Mouse (Mus musculus) intestine, postnatal 0 days (tissue): ENCODE data around the gene E2f8. TPM values are rescaled to one million over a fixed set of nuclear protein-coding genes. Genes with fewer than 3 reads are reported as not detected.

Experiments
- ATAC-seq: fragments of 200-750 bp; cut with Nextera tagmentation; 2 replicates; pipeline ENCODE4 v1.8.0; 2017; ENCODE audit warnings: mild to moderate bottlenecking, moderate TSS enrichment, moderate library complexity
- H3K27ac ChIP-seq: fragments of 300-500 bp; sonication (generic); 2 replicates; pipeline ENCODE4 v1.5.1; 2014; ENCODE audit warnings: mild to moderate bottlenecking, low read depth, low read length, moderate library complexity
- H3K27me3 ChIP-seq: fragments of 300-500 bp; sonication (generic); replicated peaks from 2 replicates; pipeline ENCODE4 v1.6.1; 2014; ENCODE audit warnings: low read length, mixed read lengths; ENCODE audit not compliant: control insufficient read depth, insufficient read depth
- H3K36me3 ChIP-seq: fragments of 300-500 bp; sonication (generic); 2 replicates; pipeline ENCODE4 v1.6.1; 2014; ENCODE audit warnings: mild to moderate bottlenecking, moderate library complexity; ENCODE audit not compliant: control insufficient read depth, insufficient read depth
- H3K4me1 ChIP-seq: fragments of 300-500 bp; sonication (generic); replicated peaks from 2 replicates; pipeline ENCODE4 v1.6.1; 2014; ENCODE audit warnings: antibody characterized with exemption, low read length, mixed read lengths; ENCODE audit not compliant: control insufficient read depth, insufficient read depth
- H3K4me2 ChIP-seq: fragments of 300-500 bp; sonication (generic); replicated peaks from 2 replicates; pipeline ENCODE4 v1.6.1; 2014; ENCODE audit warnings: low read depth, mild to moderate bottlenecking, moderate library complexity
- H3K4me3 ChIP-seq: fragments of 300-500 bp; sonication (generic); 2 replicates; pipeline ENCODE4 v1.5.1; 2014; ENCODE audit warnings: low read depth, low read length
- H3K9ac ChIP-seq: fragments of 300-500 bp; sonication (generic); 2 replicates; pipeline ENCODE4 v1.6.1; 2014; ENCODE audit warnings: mild to moderate bottlenecking, low read depth, low read length
- H3K9me3 ChIP-seq: fragments of 300-500 bp; sonication (generic); 2 replicates; pipeline ENCODE4 v1.6.1; 2016; ENCODE audit warnings: mixed run types; ENCODE audit not compliant: control insufficient read depth
- CTCF ChIP-seq: sonication (generic); IDR thresholded peaks from 2 replicates; pipeline ENCODE4 v1.5.1; 2016; ENCODE audit warnings: low read depth, mild to moderate bottlenecking, control low read depth, antibody characterized with exemption, moderate library complexity
- WGBS: fragments of 180-500 bp; shearing (Covaris S2); extraction: QIAGEN DNeasy Blood & Tissue Kit; methylation state at CpG from one replicate; pipeline ENCODE4 v1.1.7; 2014; 5-methylcytosine and 5-hydroxymethylcytosine counted together
- polyA plus RNA-seq: library from polyadenylated mRNA; unstranded; fragments of >200 nt; fragmentation: Nextera tagmentation; extraction: Ambion mirVana; gene quantifications from 2 replicates; pipeline ENCODE4 v1.2.1, GENCODE M21; 2015

Gene E2f8
- polyA plus RNA-seq, 1 experiment from 2014 or later: 18.1 TPM

DNA sequence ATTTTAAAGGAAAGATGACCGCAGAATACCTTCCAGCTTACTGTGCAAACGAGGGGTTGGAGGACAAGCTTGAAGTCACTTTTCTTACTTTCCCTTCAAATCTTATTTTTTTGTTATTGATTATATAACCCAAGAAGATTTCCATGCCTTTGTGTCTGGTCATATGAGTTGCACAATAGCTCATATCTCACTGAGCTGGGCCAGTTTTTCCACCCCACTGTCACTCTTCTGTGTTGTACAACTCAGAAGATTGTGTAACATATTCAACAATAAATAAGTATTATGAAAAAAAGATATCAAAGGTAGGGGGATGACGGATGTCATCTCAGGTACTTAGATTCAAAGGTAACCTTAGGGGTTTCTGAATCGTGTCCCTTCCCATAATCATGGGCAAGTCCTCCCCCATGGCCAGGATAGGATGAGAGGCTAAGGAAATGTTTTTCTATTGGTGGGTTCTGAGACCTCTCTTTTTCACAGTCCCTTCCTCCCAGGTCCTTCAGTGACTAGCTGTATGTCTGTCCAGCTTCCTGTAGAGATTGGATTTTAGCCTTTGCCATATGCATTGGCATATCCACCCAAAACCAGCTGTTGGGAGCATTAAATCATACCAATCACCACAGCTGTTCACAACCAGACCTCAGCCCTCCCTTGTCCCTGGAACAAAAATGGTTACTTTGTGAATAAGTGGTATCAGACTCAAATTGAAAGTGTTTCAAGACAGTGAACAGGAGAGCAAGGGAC is 2.3 kb upstream of the E2f8 start:
- no peaks in the 10 kb centered on the region for H3K9me3 ChIP-seq
- no peaks in the 10 kb centered on the region for H3K36me3 ChIP-seq
- H3K4me1 ChIP-seq: peaks cover 6% of the 10 kb centered on the region
- no peaks in the 10 kb centered on the region for H3K27me3 ChIP-seq
- H3K4me2 ChIP-seq: no peak overlapping the region
- H3K4me3 ChIP-seq: no peak overlapping the region
- H3K9ac ChIP-seq: no peak overlapping the region
- no peak overlapping the region for H3K27ac ChIP-seq
- no peak for TF ChIP-seq CTCF
- WGBS: 85% methylated on average over 4 of the region's 4 CpGs
- ATAC-seq: no peak

- under 1% methylated on average over 28 of the region's 28 CpGs for WGBS
- no peak for TF ChIP-seq CTCF
Measured at GRCm38 (mm10) chr7:48881971-48882609, 694 bp upstream of the E2f8 start.

GRCm38 (mm10) chr7:48880591-48881481 is 560 bp downstream of the E2f8 start:
- ATAC-seq: peak; percentile 94
- Histone ChIP-seq H3K9ac (peak overlapping the region; percentile 79), H3K4me1 (peaks cover 11% of the 10 kb centered on the region), H3K9me3 (no peaks in the 10 kb centered on the region), H3K27ac (peak overlapping the region; percentile 88), H3K4me3 (peak overlapping the region; percentile 91), H3K4me2 (peak overlapping the region; percentile 94), H3K36me3 (peaks cover 3% of the 10 kb centered on the region), H3K27me3 (no peaks in the 10 kb centered on the region)
- TF ChIP-seq CTCF: no peak
- 1% methylated on average over 76 of the region's 77 CpGs for WGBS

More at GRCm38 (mm10) chr7:48881971-48882609, 694 bp upstream of the E2f8 start:
- H3K36me3 ChIP-seq: no peaks in the 10 kb centered on the region
- H3K27me3 ChIP-seq: no peaks in the 10 kb centered on the region
- H3K4me3 ChIP-seq: peak overlapping the region; percentile 91
- ATAC-seq: no peak
- H3K4me2 ChIP-seq: peak overlapping the region; percentile 94
- peaks cover 9% of the 10 kb centered on the region for H3K4me1 ChIP-seq
- 0 out of 2 replicates have a peak overlapping the region, but pooled peaks have one; percentile 88 for H3K27ac ChIP-seq
- no peaks in the 10 kb centered on the region for H3K9me3 ChIP-seq
- peak overlapping the region; percentile 26; the same call in 1 of the 2 replicates for H3K9ac ChIP-seq

DNA sequence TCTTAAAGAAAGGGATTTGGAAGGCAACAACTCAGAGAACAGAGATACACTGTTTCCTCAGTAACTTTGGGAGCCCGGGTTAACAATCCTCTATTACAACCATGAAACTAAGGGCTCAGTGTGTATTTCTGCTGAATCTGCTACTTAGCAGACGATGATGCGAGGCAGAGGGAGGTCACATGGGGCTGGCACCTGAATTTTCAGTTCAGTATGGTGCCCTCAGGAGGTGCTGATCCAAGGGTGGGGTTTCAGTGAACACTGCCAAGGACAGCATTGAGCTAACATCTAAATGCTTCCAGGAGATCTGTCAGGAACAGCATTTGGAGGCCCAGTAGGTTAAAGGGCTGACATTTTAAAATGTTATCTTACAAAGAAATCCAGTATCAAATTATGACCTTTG is 1.8 kb downstream of the E2f8 start:
- Histone ChIP-seq H3K4me1 (peaks cover 11% of the 10 kb centered on the region), H3K9ac (0 out of 2 replicates have a peak overlapping the region, but pooled peaks have one; percentile 12), H3K4me2 (peak overlapping the region; percentile 94), H3K9me3 (no peaks in the 10 kb centered on the region), H3K36me3 (peaks cover 14% of the 10 kb centered on the region), H3K27me3 (no peaks in the 10 kb centered on the region), H3K27ac (peak overlapping the region; percentile 71), H3K4me3 (peak overlapping the region; percentile 18)
- TF ChIP-seq CTCF: no peak; the same call in 1 of the 2 replicates
- WGBS: 31% methylated on average over 3 of the region's 3 CpGs
- no peak for ATAC-seq

- Histone ChIP-seq H3K4me2 (peak overlapping the region; percentile 94), H3K36me3 (peaks cover 31% of the 10 kb centered on the region), H3K9me3 (no peaks in the 10 kb centered on the region), H3K27me3 (no peaks in the 10 kb centered on the region), H3K9ac (no peak overlapping the region), H3K4me3 (0 out of 2 replicates have a peak overlapping the region, but pooled peaks have one; percentile 9), H3K27ac (peak overlapping the region; percentile 47), H3K4me1 (peaks cover 11% of the 10 kb centered on the region)
- no peak for ATAC-seq
- 25% methylated on average over 15 of the region's 15 CpGs for WGBS
- TF ChIP-seq CTCF: no peak
Measured at GRCm38 (mm10) chr7:48877786-48878390, 3.5 kb downstream of the E2f8 start.
